Comparison of ENCODE assay signal across 11 mouse cellular contexts in genomic region chr10:71028066-71028844, GRCm38 (mm10).
DNase-seq lines count a peak whose midpoint lies in the region; ATAC-seq and TF ChIP-seq lines count a peak whose summit lies in the region.
"Had no signal": no experiment of that assay in that cellular context is flagged by ENCODE, and none has a peak within 500 bp of the region (broad histone marks: within the 10 kb centered on the region; RNA-seq: fewer than 3 reads in every experiment).

No protein-coding gene starts in this region.

- no peaks in the 10 kb centered on the region for H3K36me3 ChIP-seq in forebrain, postnatal 0 days (ENCODE audit: insufficient read depth)
- no peaks in the 10 kb centered on the region for H3K36me3 ChIP-seq in forebrain, embryonic 13.5 days (ENCODE audit: poor library complexity, severe bottlenecking)
- no peaks in the 10 kb centered on the region for H3K36me3 ChIP-seq in limb, embryonic 15.5 days
- no peaks in the 10 kb centered on the region for H3K36me3 ChIP-seq in limb, embryonic 10.5 days
- no peaks in the 10 kb centered on the region for H3K36me3 ChIP-seq in heart, embryonic 15.5 days
- H3K36me3 ChIP-seq in stomach, embryonic 14.5 days (ENCODE audit: control insufficient read depth, insufficient read depth, low read length), result no peaks in the 10 kb centered on the region

- H3K4me2 ChIP-seq in forebrain, postnatal 0 days (ENCODE audit: low read depth), result peak overlapping the region; percentile 35
- H3K4me2 ChIP-seq in forebrain, embryonic 13.5 days, result no peak overlapping the region
- no peak overlapping the region for H3K4me2 ChIP-seq in limb, embryonic 15.5 days
- peak overlapping the region; percentile 42 for H3K4me2 ChIP-seq in heart, embryonic 15.5 days
- no peak overlapping the region for H3K4me2 ChIP-seq in stomach, embryonic 14.5 days (replicated peaks; ENCODE audit: low read depth, low read length)

- DNase-seq in forebrain, postnatal 0 days, result peak; percentile 63
- DNase-seq in limb, embryonic 10.5 days (ENCODE audit: low spot score), result no peak
- no peak for DNase-seq in left cerebral cortex, adult 18-20 months (ENCODE audit: low spot score in 2 of 2)
- DNase-seq in adrenal gland, adult (ENCODE audit: inconsistent age in 2 of 2, low spot score in 1 of 2), result no peak
- DNase-seq: B cell, adult 2 months; liver, postnatal 0 days had no signal

- peak; percentile 76 for ATAC-seq in forebrain, postnatal 0 days
- no peak for ATAC-seq in forebrain, embryonic 13.5 days
- no peak for ATAC-seq in limb, embryonic 15.5 days (ENCODE audit: insufficient number of reproducible peaks, low FRiP score, low TSS enrichment, low read depth)
- ATAC-seq in heart, embryonic 15.5 days (replicated peaks; ENCODE audit: insufficient number of reproducible peaks, insufficient read depth, low FRiP score, low read depth), result no peak
- no peak for ATAC-seq in stomach, embryonic 14.5 days (ENCODE audit: insufficient number of reproducible peaks, insufficient read depth, low FRiP score, low read depth)
- ATAC-seq: liver, postnatal 0 days had no signal

- 0 out of 2 replicates have a peak, but pooled peaks cover 5% of the 10 kb centered on the region for H3K4me1 ChIP-seq in forebrain, postnatal 0 days (ENCODE audit: insufficient read depth)
- no peaks in the 10 kb centered on the region for H3K4me1 ChIP-seq in forebrain, embryonic 13.5 days
- peaks cover 37% of the 10 kb centered on the region for H3K4me1 ChIP-seq in limb, embryonic 15.5 days
- H3K4me1 ChIP-seq in limb, embryonic 10.5 days, result no peaks in the 10 kb centered on the region
- H3K4me1 ChIP-seq in heart, embryonic 15.5 days (replicated peaks), result peaks cover 47% of the 10 kb centered on the region
- H3K4me1 ChIP-seq in stomach, embryonic 14.5 days (ENCODE audit: control insufficient read depth, insufficient read depth, low read length), result peaks cover 25% of the 10 kb centered on the region; the same call in 1 of the 2 replicates

- no peaks in the 10 kb centered on the region for H3K27me3 ChIP-seq in forebrain, postnatal 0 days (ENCODE audit: insufficient read depth, low read length)
- no peaks in the 10 kb centered on the region for H3K27me3 ChIP-seq in forebrain, embryonic 13.5 days
- no peaks in the 10 kb centered on the region for H3K27me3 ChIP-seq in limb, embryonic 15.5 days
- no peaks in the 10 kb centered on the region for H3K27me3 ChIP-seq in limb, embryonic 10.5 days (ENCODE audit: low read depth, poor library complexity, severe bottlenecking)
- H3K27me3 ChIP-seq in heart, embryonic 15.5 days, result no peaks in the 10 kb centered on the region
- H3K27me3 ChIP-seq in stomach, embryonic 14.5 days (ENCODE audit: control insufficient read depth, insufficient read depth, low read length), result no peaks in the 10 kb centered on the region

- no peaks in the 10 kb centered on the region for H3K9me3 ChIP-seq in forebrain, postnatal 0 days (ENCODE audit: low read length)
- H3K9me3 ChIP-seq in forebrain, embryonic 13.5 days (replicated peaks), result no peaks in the 10 kb centered on the region
- no peaks in the 10 kb centered on the region for H3K9me3 ChIP-seq in limb, embryonic 15.5 days
- no peaks in the 10 kb centered on the region for H3K9me3 ChIP-seq in limb, embryonic 10.5 days (replicated peaks)
- no peaks in the 10 kb centered on the region for H3K9me3 ChIP-seq in heart, embryonic 15.5 days (replicated peaks)
- no peaks in the 10 kb centered on the region for H3K9me3 ChIP-seq in stomach, embryonic 14.5 days (ENCODE audit: control insufficient read depth, low read depth, low read length)

- no peak overlapping the region for H3K4me3 ChIP-seq in forebrain, postnatal 0 days (ENCODE audit: low read depth, low read length)
- H3K4me3 ChIP-seq in forebrain, embryonic 13.5 days, result no peak overlapping the region
- H3K4me3 ChIP-seq in limb, embryonic 15.5 days, result no peak overlapping the region
- H3K4me3 ChIP-seq in limb, embryonic 10.5 days, result no peak overlapping the region
- 0 out of 2 replicates have a peak overlapping the region, but pooled peaks have one; percentile 1 for H3K4me3 ChIP-seq in heart, embryonic 15.5 days
- no peak overlapping the region for H3K4me3 ChIP-seq in stomach, embryonic 14.5 days (ENCODE audit: low read depth, low read length)
- H3K4me3 ChIP-seq: myocyte had no signal

- no peak for TF ChIP-seq CTCF in forebrain, postnatal 0 days (IDR thresholded peaks at IDR 0.05; ENCODE audit: low read depth)

- WGBS in forebrain, postnatal 0 days, result 44% methylated on average over 14 of the region's 14 CpGs
- 72% methylated on average over 14 of the region's 14 CpGs for WGBS in forebrain, embryonic 13.5 days
- WGBS in limb, embryonic 15.5 days, result 58% methylated on average over 14 of the region's 14 CpGs
- WGBS in limb, embryonic 10.5 days, result 83% methylated on average over 14 of the region's 14 CpGs
- 26% methylated on average over 14 of the region's 14 CpGs for WGBS in heart, embryonic 15.5 days
- WGBS in stomach, embryonic 14.5 days, result 58% methylated on average over 14 of the region's 14 CpGs

- no peak overlapping the region for H3K9ac ChIP-seq in forebrain, postnatal 0 days
- no peak overlapping the region for H3K9ac ChIP-seq in forebrain, embryonic 13.5 days
- no peak overlapping the region for H3K9ac ChIP-seq in limb, embryonic 15.5 days
- no peak overlapping the region for H3K9ac ChIP-seq in heart, embryonic 15.5 days
- H3K9ac ChIP-seq in stomach, embryonic 14.5 days (replicated peaks; ENCODE audit: low read depth, low read length), result no peak overlapping the region
- H3K9ac ChIP-seq: liver, postnatal 0 days had no signal

- peak overlapping the region; percentile 29; the same call in 1 of the 2 replicates for H3K27ac ChIP-seq in forebrain, postnatal 0 days (ENCODE audit: low read depth, low read length)
- H3K27ac ChIP-seq in forebrain, embryonic 13.5 days, result no peak overlapping the region
- H3K27ac ChIP-seq in limb, embryonic 15.5 days, result 0 out of 2 replicates have a peak overlapping the region, but pooled peaks have one; percentile 1
- no peak overlapping the region for H3K27ac ChIP-seq in limb, embryonic 10.5 days
- H3K27ac ChIP-seq in heart, embryonic 15.5 days, result peak overlapping the region; percentile 61
- H3K27ac ChIP-seq in stomach, embryonic 14.5 days (ENCODE audit: low read length), result peak overlapping the region; percentile 33; the same call in 1 of the 2 replicates

Comparison
In these comparisons a context has a peak if more than half of its experiments do, and no peak if none do; other contexts are left out.
1. H3K27ac ChIP-seq: peak in forebrain, postnatal 0 days (single experiment), limb, embryonic 15.5 days (single experiment), heart, embryonic 15.5 days (single experiment) and stomach, embryonic 14.5 days (single experiment); none in forebrain, embryonic 13.5 days (single experiment) and limb, embryonic 10.5 days (single experiment).
2. H3K4me2 ChIP-seq: peak in forebrain, postnatal 0 days (single experiment) and heart, embryonic 15.5 days (single experiment); none in forebrain, embryonic 13.5 days (single experiment), limb, embryonic 15.5 days (single experiment) and stomach, embryonic 14.5 days (single experiment).